ENCODE assay signal across 13 mouse cellular contexts in the genomic region with DNA sequence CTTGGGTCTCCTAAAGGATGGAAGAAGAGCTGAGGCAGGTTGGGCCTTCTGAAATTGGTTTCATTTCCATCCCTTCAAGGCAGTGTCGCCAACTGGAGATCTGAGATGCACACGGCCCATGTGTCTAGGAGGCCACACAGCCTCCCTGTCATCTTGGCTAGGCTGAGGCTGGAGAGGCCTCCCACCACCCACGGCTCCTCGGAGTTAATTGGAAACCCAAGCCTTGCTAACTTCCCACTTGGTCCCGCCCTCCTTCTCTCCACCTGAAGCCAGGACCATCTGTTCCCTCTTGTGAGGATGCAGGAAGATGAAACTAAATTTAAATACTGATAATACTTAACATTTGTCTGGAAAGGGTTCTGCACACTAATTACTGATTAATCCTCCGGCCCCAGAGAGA. TPM values are rescaled to one million over a fixed set of nuclear protein-coding genes. Genes with fewer than 3 reads are reported as not detected.
DNase-seq lines count a peak whose midpoint lies in the region; ATAC-seq lines count a peak whose summit lies in the region.
"Had no signal": no experiment of that assay in that cellular context is flagged by ENCODE, and none has a peak within 500 bp of the region (broad histone marks: within the 10 kb centered on the region; RNA-seq: fewer than 3 reads in every experiment).

No protein-coding gene starts in this region.

- H3K4me1 ChIP-seq in midbrain, embryonic 13.5 days (replicated peaks): peaks cover 17% of the 10 kb centered on the region
- H3K4me1 ChIP-seq in midbrain, embryonic 15.5 days: peaks cover 8% of the 10 kb centered on the region
- H3K4me1 ChIP-seq in embryonic facial prominence, embryonic 10.5 days: peaks cover 27% of the 10 kb centered on the region
- peaks cover 6% of the 10 kb centered on the region; the same call in 1 of the 2 replicates for H3K4me1 ChIP-seq in intestine, embryonic 16.5 days (ENCODE audit: control insufficient read depth, insufficient read depth, low read length)

- no peaks in the 10 kb centered on the region for H3K9me3 ChIP-seq in midbrain, embryonic 13.5 days
- H3K9me3 ChIP-seq in midbrain, embryonic 15.5 days: no peaks in the 10 kb centered on the region
- no peaks in the 10 kb centered on the region for H3K9me3 ChIP-seq in embryonic facial prominence, embryonic 10.5 days
- H3K9me3 ChIP-seq in intestine, embryonic 16.5 days (ENCODE audit: control insufficient read depth, low read length): no peaks in the 10 kb centered on the region
- H3K9me3 ChIP-seq: heart, embryonic 10.5 days; lung, embryonic 15.5 days; neural tube, embryonic 13.5 days had no signal

- no peak overlapping the region for H3K4me2 ChIP-seq in midbrain, embryonic 13.5 days (replicated peaks)
- H3K4me2 ChIP-seq in midbrain, embryonic 15.5 days: no peak overlapping the region
- H3K4me2 ChIP-seq in intestine, embryonic 16.5 days (ENCODE audit: low read depth, low read length): no peak overlapping the region
- H3K4me2 ChIP-seq: lung, embryonic 15.5 days; neural tube, embryonic 13.5 days had no signal

- 64% methylated on average over 6 of the region's 6 CpGs for WGBS in midbrain, embryonic 13.5 days
- whole genome bisulfite sequencing in midbrain, embryonic 15.5 days: 47% methylated on average over 6 of the region's 6 CpGs
- WGBS in embryonic facial prominence, embryonic 10.5 days: 74% methylated on average over 6 of the region's 6 CpGs
- WGBS in intestine, embryonic 16.5 days: 73% methylated on average over 6 of the region's 6 CpGs

- DNase-seq in frontal cortex, postnatal 25 days (ENCODE audit: low spot score in 2 of 2): no peak
- DNase-seq in cerebellum, adult 11-12 months: peak; percentile 75
- DNase-seq in embryonic facial prominence, embryonic 10.5 days (ENCODE audit: low spot score): no peak
- DNase-seq: gastrocnemius, postnatal 14 days; thymus, postnatal 4 days had no signal

- no peak overlapping the region for H3K4me3 ChIP-seq in midbrain, embryonic 13.5 days (replicated peaks)
- no peak overlapping the region for H3K4me3 ChIP-seq in midbrain, embryonic 15.5 days
- H3K4me3 ChIP-seq in embryonic facial prominence, embryonic 10.5 days: no peak overlapping the region
- H3K4me3 ChIP-seq in intestine, embryonic 16.5 days (ENCODE audit: low read length): no peak overlapping the region
- H3K4me3 ChIP-seq: heart, embryonic 10.5 days; lung, embryonic 15.5 days; neural tube, embryonic 13.5 days had no signal

- H3K36me3 ChIP-seq in midbrain, embryonic 13.5 days: no peaks in the 10 kb centered on the region
- no peaks in the 10 kb centered on the region for H3K36me3 ChIP-seq in midbrain, embryonic 15.5 days (replicated peaks)
- no peaks in the 10 kb centered on the region for H3K36me3 ChIP-seq in embryonic facial prominence, embryonic 10.5 days (replicated peaks)
- H3K36me3 ChIP-seq in intestine, embryonic 16.5 days (ENCODE audit: control insufficient read depth, insufficient read depth, low read length): no peaks in the 10 kb centered on the region
- H3K36me3 ChIP-seq: heart, embryonic 10.5 days; lung, embryonic 15.5 days; neural tube, embryonic 13.5 days had no signal

- H3K9ac ChIP-seq in midbrain, embryonic 13.5 days (replicated peaks): no peak overlapping the region
- no peak overlapping the region for H3K9ac ChIP-seq in midbrain, embryonic 15.5 days
- H3K9ac ChIP-seq in intestine, embryonic 16.5 days (ENCODE audit: low read depth, low read length): no peak overlapping the region
- H3K9ac ChIP-seq: lung, embryonic 15.5 days; neural tube, embryonic 13.5 days had no signal

- H3K27me3 ChIP-seq in midbrain, embryonic 13.5 days: no peaks in the 10 kb centered on the region
- H3K27me3 ChIP-seq in midbrain, embryonic 15.5 days (replicated peaks): no peaks in the 10 kb centered on the region
- H3K27me3 ChIP-seq in embryonic facial prominence, embryonic 10.5 days (replicated peaks; ENCODE audit: low read depth, poor library complexity, severe bottlenecking): no peaks in the 10 kb centered on the region
- no peaks in the 10 kb centered on the region for H3K27me3 ChIP-seq in intestine, embryonic 16.5 days (replicated peaks; ENCODE audit: control insufficient read depth, insufficient read depth, low read length)
- H3K27me3 ChIP-seq: lung, embryonic 15.5 days; neural tube, embryonic 13.5 days had no signal

- ATAC-seq in frontal cortex, adult (ENCODE audit: low TSS enrichment): peak; percentile 43; the same call in 1 of the 2 replicates
- peak; percentile 58; the same call in 1 of the 2 replicates for ATAC-seq in midbrain, embryonic 13.5 days
- no peak for ATAC-seq in midbrain, embryonic 15.5 days (replicated peaks)
- ATAC-seq in intestine, embryonic 16.5 days: no peak
- ATAC-seq: hindbrain, postnatal 0 days had no signal

- peak overlapping the region; percentile 51; the same call in 1 of the 2 replicates for H3K27ac ChIP-seq in midbrain, embryonic 13.5 days
- no peak overlapping the region for H3K27ac ChIP-seq in midbrain, embryonic 15.5 days
- H3K27ac ChIP-seq in embryonic facial prominence, embryonic 10.5 days (replicated peaks): 0 out of 2 replicates have a peak overlapping the region, but pooled peaks have one; percentile 5
- H3K27ac ChIP-seq in intestine, embryonic 16.5 days (ENCODE audit: low read length): no peak overlapping the region
- H3K27ac ChIP-seq: heart, embryonic 10.5 days; hindbrain, postnatal 0 days; lung, embryonic 15.5 days; neural tube, embryonic 13.5 days had no signal

RNA-seq across cellular contexts. Expression of gene Cplx2, which starts 34.1 kb away (rescaled TPM):
- polyA plus RNA-seq in midbrain, embryonic 13.5 days (2015; fragmentation: Nextera tagmentation; extraction: Ambion mirVana): 28.0 and 31.0 TPM in 2 replicates
- polyA plus RNA-seq in midbrain, embryonic 15.5 days (2015; fragmentation: Nextera tagmentation; extraction: Ambion mirVana): 31.1 and 32.8 TPM in 2 replicates
- polyA plus RNA-seq in embryonic facial prominence, embryonic 10.5 days (2016; fragmentation: Nextera tagmentation; extraction: Ambion mirVana): 5.0 and 6.9 TPM in 2 replicates
- 4.1 and 5.1 TPM in 2 replicates for polyA plus RNA-seq in intestine, embryonic 16.5 days (2015; fragmentation: Nextera tagmentation; extraction: Ambion mirVana)

Comparison
In these comparisons a context has a peak if more than half of its experiments do, and no peak if none do; other contexts are left out.
1. ATAC-seq: peak in frontal cortex, adult (single experiment) and midbrain, embryonic 13.5 days (single experiment); none in midbrain, embryonic 15.5 days (single experiment) and intestine, embryonic 16.5 days (single experiment).
2. H3K27ac ChIP-seq: peak in midbrain, embryonic 13.5 days (single experiment) and embryonic facial prominence, embryonic 10.5 days (single experiment); none in midbrain, embryonic 15.5 days (single experiment) and intestine, embryonic 16.5 days (single experiment).